Mouse (Mus musculus) heart, postnatal 0 days (tissue): ENCODE data around the gene Psmb6.
"Not testable (repeated sequence)": the region's sequence is repeated elsewhere in the genome, so short reads cannot be mapped to it uniquely, and the experiment has no call there.

Experiments used
- CTCF ChIP-seq: IDR thresholded peaks from 2 replicates; pipeline ENCODE4 v1.5.1; 2016; ENCODE audit warnings: antibody characterized with exemption, control low read depth, low read depth
- EP300 ChIP-seq: IDR thresholded peaks from 2 replicates; pipeline ENCODE4 v1.6.1; 2016; ENCODE audit warnings: antibody characterized with exemption, low read depth

DNA sequence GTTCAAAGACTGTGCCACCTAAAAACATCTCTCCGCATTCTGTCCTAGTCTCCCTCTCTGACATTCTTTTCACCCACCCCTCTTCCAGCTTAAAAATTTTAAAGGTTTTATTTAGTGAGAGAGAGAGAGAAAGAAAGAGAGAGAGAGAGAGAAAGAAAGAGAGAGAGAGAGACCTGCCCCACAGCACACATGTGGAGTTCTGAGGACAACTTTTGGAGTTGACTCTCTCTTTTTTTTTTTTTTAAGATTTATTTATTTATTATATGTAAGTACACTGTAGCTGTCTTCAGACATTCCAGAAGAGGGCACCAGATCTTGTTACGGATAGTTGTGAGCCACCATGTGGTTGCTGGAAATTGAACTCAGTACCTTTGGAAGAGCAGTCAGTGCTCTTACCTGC lies 5.9 kb downstream of the Psmb6 start:
- TF ChIP-seq CTCF, EP300: not testable (repeated sequence)
